Mouse (Mus musculus) Patski (cell line): ENCODE data around the gene Gm15557. TPM values are rescaled to one million over a fixed set of nuclear protein-coding genes. Genes with fewer than 3 reads are reported as not detected.
A peak's percentile ranks its signal among the peaks of the same experiment; 100 is the strongest.

Source experiments
- ATAC-seq: fragments of 100-300 bp; one replicate; pipeline ENCODE4 v1.8.0; 2021
- CTCF ChIA-PET: fragments of 350-600 bp; sonication (Branson Sonifier 250); formaldehyde crosslinking; loops from one replicate; lab custom pipeline; 2022; ENCODE audit warnings: inconsistent platforms; lab: Charles Lee
- POLR2A ChIA-PET: fragments of 350-600 bp; sonication (Branson Sonifier 250); formaldehyde crosslinking; loops from one replicate; lab custom pipeline; 2022; ENCODE audit warnings: antibody characterized with exemption, inconsistent platforms; lab: Charles Lee
- DNase-seq: peaks from one replicate; pipeline ENCODE4 v3.0.0-alpha.2; 2011; ENCODE audit warnings: low read depth, low spot score
- H3K27me3 ChIP-seq: fragments of 371-371 bp; one replicate; pipeline ENCODE4 v1.5.1; 2021
- CTCF ChIP-seq: fragments of 100-300 bp; IDR thresholded peaks from one replicate; pipeline ENCODE4 v1.5.1; 2021
- in situ Hi-C: fragments of 300-500 bp; cut with MboI; formaldehyde crosslinking; loops from 3 replicates; pipeline ENCODE4 v1.11.1; 2018; ENCODE audit warnings: low pct_unique_long_range_greater_than_20kb, mixed read lengths
- polyA plus RNA-seq: library from polyadenylated mRNA; unstranded; gene quantifications from one replicate; pipeline ENCODE4 v1.2.3, GENCODE M21; 2021

The Gm15557 gene
- polyA plus RNA-seq, 1 experiment from 2014 or later = not detected

DNA sequence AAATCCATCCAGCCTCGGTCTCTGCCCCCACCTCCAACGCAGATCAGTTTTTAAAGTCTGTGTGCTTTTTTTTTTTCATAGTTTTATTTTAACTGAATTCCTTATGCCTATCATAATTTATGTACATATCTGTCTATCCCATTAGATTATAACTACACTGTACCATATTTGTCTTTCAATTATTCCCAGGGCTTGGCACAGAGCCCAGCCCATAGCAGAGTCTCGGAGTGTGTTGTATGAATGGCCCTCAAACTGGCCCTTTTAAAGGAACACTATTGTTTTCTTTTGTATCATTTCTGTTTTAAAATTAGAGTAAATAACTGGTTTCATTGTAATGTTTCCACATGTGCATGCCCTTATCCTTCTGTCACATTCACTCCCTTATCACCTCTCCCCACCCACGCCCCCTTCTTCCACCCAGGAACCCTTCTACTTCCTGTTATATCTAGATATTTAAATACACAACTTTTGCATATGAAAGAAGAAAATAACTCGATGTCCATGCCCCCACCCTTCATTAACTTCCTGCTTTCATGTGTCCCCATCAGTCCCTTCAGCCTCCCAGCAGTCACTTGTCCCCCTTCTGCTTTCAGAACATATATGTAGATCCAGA is 7.0 kb downstream of the Gm15557 start:
- in situ Hi-C loops = loop anchor here (5.0 kb wide), 1 partner anchor 100 kb away; no protein-coding TSS in a partner anchor
- no peaks in the 10 kb centered on the region for H3K27me3 ChIP-seq
- DNase-seq (no peak), ATAC-seq (no peak)
- no peak for TF ChIP-seq CTCF
- CTCF ChIA-PET = interaction anchor here (2.4 kb wide), 1 partner anchor 98 kb away, joined by 14 read pairs; no protein-coding TSS in a partner anchor
- POLR2A ChIA-PET = no interaction called here

DNA sequence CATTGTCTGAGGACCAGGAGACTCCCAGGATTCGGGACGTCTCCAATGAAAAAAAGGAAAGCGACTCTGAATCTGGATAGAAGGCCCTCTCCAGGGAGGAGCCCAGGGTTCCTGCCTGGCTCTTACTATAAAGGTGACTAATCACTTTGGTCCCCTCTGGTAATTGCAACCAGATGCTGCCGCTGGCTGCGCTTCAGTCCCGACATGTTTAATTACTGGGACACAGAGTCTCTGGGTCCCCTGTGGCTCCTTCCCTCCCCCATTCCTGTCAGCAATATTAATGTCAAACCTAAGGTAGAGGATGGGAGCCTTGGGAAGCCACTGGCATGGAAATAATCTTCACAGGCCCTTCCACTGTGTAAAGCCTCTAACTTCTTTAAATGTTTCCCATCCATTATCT is 8.8 kb downstream of the Gm15557 start:
- DNase-seq (no peak), ATAC-seq (no peak)
- ChIA-PET POLR2A (interaction anchor here (0.6 kb wide), 1 partner anchor 122 kb away, joined by 4 read pairs; no protein-coding TSS in a partner anchor), CTCF (no interaction called here)
- no peak for TF ChIP-seq CTCF
- no peaks in the 10 kb centered on the region for H3K27me3 ChIP-seq
- in situ Hi-C loops = loop anchor here (5.0 kb wide), 1 partner anchor 102 kb away; no protein-coding TSS in a partner anchor

DNA sequence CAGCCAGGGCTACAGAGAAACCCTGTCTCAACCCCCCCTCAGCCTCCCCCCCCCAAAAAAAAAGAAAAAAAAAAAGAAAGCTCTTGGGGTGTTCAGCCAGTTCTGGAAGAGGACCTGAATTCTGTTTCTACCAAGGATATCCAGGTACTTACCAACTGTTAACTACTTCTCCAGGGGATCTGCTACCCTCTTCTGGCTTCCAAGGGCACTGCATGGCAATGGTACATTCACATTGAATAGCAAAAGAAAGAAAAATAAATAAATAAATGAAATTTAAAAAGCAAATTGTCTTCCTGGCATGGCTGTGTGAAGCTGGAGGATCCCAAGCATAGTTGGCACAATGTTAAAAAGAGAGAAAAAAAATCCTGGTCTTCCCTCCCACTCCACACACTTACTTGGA is 11.5 kb downstream of the Gm15557 start:
- no peak for ATAC-seq
- in situ Hi-C loops = loop anchor here (10.0 to 25.0 kb wide), 2 partner anchors 185 to 277 kb away; partner anchors contain the start of genes Gm28036, Nfs1 and Romo1
- TF ChIP-seq CTCF = peak; percentile 69
- no peak for DNase-seq
- ChIA-PET POLR2A (no interaction called here), CTCF (interaction anchor here (0.7 to 2.0 kb wide), 6 partner anchors 8 to 290 kb away, joined by 3 to 5 read pairs (median 3); no protein-coding TSS in a partner anchor)
- no peaks in the 10 kb centered on the region for H3K27me3 ChIP-seq

DNA sequence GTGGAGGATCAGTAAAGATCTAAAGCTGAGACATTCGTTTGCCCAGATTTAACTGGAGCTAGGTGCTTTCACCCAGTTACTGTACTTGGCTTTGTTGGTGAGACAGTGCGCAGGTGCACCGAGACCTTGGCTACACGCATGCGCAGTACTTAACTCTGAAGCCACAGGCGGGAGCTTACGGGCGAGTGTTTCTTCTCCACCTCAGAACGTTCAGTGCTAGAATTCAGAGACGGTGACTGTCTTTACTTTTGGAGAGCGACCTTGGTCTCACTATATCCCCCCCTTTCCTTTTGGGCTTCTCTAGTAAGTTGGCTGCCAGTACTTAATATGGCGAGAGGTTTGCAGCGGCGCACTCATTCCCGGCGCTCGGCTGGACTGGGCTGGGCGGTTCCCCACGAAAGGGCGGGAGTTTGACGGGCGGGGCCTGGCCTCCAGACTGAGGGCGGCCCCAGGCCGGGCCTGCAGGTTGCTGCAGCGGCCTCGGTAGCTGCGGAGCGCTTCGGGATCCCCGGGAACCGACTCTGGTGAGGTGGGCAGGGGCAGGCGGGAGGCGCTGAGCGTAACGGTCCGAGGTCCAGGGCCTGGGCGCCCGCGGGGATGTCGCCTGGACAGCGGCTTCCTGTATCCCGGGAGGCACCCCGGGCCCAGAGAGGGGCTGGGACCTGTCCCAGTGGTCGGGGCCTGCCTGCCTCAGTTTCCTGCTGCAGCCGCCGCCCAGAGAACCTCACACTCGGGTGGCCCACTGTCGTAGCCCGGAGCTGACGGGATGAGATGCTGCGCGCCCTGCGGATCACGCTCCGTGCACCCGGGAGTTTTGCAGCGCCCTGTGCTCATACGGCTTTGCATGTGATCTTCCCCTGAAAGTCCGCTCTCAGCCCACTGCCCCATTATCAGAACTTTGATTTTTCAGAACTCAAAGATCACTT is 15.9 kb downstream of the Gm15557 start, which contains the start of gene Cep250:
Gene Cep250 (plus strand): TSS at position 325 of the 926 bp plus-strand sequence.
- in situ Hi-C loops = loop anchor here (10.0 to 25.0 kb wide), 2 partner anchors 181 to 282 kb away; partner anchors contain the start of genes Gm28036, Nfs1 and Romo1
- peak; percentile 77 for DNase-seq
- POLR2A ChIA-PET = interaction anchor here (0.6 to 1.4 kb wide), 4 partner anchors 16 to 155 kb away, joined by 3 read pairs; partner anchors contain the start of genes Cpne1, Gm15557 and Rbm12
- no peak for TF ChIP-seq CTCF
- ATAC-seq = peak; percentile 93
- CTCF ChIA-PET = interaction anchor here (0.8 to 1.0 kb wide), 2 partner anchors 22 to 260 kb away, joined by 3 read pairs; no protein-coding TSS in a partner anchor
- no peaks in the 10 kb centered on the region for H3K27me3 ChIP-seq

DNA sequence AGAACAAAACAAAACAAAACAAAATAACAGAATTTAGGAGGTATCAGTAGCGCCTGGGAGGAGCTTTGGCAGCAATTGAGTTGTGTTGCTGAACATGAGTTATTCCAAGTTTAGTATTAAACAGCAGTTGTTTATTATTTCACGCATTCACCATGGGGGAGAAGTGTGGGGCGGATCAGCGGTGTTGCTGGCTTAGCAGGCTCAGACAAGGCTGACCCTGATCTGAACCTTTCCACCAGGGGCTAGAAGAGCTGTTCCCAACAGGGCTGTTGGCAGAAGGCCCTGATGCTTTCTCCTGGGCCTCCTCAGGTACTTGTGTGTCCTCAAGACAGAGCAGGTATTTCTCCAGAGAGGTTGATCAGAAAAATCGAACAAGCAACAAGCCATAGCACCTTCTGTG is 19.5 kb downstream of the Gm15557 start:
- no peaks in the 10 kb centered on the region for H3K27me3 ChIP-seq
- no peak for ATAC-seq
- POLR2A ChIA-PET = no interaction called here
- CTCF ChIA-PET = no interaction called here
- DNase-seq = no peak
- no peak for TF ChIP-seq CTCF
- in situ Hi-C loops = loop anchor here (10.0 to 25.0 kb wide), 2 partner anchors 177 to 285 kb away; partner anchors contain the start of genes Gm28036, Nfs1 and Romo1

DNA sequence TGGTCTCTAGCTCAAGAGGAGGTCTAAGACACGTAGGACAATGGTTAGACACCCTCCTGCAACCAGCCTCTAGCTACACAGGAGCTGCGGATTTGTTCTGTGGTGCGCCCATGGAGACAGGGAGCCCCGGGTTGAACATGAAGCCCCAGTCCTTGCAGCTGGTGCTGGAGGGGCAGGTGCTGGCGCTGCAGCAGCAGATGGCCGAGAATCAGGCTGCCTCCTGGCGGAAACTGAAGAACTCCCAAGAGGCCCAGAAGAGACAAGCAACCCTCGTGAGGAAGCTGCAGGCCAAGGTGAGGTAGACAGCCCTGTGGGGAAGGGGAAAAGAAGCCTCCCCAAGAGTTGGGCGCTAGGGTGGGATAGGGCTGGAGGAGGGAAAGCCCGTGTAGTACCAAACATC is 21.3 kb downstream of the Gm15557 start:
- POLR2A ChIA-PET = no interaction called here

DNA sequence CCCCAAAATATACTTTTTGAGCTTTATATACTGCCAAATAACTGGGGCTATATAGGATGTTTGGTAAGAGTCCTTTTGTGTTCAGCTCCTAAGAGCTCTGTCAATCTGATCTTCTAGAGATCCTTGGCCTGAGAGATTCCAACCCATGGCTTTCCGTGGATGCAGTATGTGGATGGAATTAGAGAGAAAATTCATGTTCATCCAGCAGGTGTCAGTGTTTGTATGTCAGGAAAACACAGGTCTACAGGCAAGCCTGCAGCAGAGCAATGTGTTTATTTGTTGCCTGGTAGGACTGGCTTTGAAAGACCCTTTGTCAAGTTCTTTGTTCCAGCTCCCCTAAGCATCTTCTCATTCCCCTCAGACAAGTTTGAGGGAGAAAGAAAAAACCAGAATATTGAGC is 22.5 kb downstream of the Gm15557 start:
- no peaks in the 10 kb centered on the region for H3K27me3 ChIP-seq
- TF ChIP-seq CTCF = no peak
- POLR2A ChIA-PET = no interaction called here
- no peak for ATAC-seq
- no peak for DNase-seq
- CTCF ChIA-PET = interaction anchor here (1.4 kb wide), 1 partner anchor 9 kb away, joined by 4 read pairs; no protein-coding TSS in a partner anchor
- in situ Hi-C loops = loop anchor here (25.0 kb wide), 1 partner anchor 174 kb away; the partner anchor contains the start of genes Gm28036, Nfs1 and Romo1

More for the DNA sequence above, 21.3 kb downstream of the Gm15557 start:
- no peak for DNase-seq
- in situ Hi-C loops = loop anchor here (25.0 kb wide), 1 partner anchor 175 kb away; the partner anchor contains the start of genes Gm28036, Nfs1 and Romo1
- ATAC-seq = no peak
- no peaks in the 10 kb centered on the region for H3K27me3 ChIP-seq
- CTCF ChIA-PET = no interaction called here
- no peak for TF ChIP-seq CTCF

DNA sequence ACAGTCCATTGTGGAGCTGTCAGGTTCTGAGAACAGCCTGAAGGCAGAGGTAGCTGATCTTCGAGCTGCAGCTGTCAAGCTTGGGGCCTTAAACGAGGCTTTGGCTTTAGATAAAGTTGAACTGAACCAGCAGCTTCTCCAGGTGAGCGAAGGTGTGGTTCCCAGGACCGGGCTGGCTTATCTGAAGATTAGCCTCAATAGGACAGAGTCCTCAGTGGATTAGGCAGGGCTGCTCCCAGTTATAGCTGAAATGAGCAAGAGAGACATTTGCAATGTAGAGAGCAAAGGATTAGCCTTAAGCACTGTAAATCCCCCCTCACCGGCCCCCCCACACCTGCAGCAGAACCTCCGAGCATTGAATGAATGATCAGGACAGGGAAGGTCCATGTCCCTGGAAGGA is 32.8 kb downstream of the Gm15557 start:
- in situ Hi-C loops = loop anchor here (25.0 kb wide), 1 partner anchor 164 kb away; the partner anchor contains the start of genes Gm28036, Nfs1 and Romo1
- TF ChIP-seq CTCF = no peak
- no peak for DNase-seq
- CTCF ChIA-PET = no interaction called here
- no peaks in the 10 kb centered on the region for H3K27me3 ChIP-seq
- POLR2A ChIA-PET = no interaction called here
- no peak for ATAC-seq

DNA sequence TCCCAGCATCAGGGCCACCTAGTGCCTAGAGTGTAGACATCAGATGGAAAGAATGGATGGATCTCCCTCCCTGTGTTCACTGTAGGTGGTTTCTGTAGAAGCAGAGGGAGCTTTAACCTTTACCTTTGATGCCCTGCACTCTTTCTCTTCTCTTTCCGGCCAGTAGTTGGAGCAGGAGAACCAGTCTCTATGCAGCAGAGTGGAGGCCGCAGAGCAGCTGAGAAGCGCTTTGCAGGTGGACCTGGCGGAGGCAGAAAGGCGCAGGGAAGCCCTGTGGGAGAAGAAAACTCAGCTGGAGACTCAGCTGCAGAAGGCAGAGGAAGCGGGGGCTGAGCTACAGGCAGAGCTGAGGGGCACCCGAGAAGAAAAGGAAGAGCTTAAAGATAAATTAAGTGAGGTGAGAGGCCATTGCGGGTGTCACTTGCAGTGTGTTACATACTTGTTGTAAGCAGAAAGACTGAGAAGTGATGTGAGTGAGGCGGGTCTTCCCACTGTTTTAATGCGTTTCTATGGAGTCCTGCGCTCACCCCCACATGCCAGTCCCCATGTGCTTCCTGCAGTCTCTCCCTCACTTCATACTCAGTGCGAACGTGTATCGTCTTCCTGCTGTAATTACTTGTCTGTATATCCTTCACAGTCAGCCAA is 33.7 kb downstream of the Gm15557 start:
- no peak for TF ChIP-seq CTCF
- no peaks in the 10 kb centered on the region for H3K27me3 ChIP-seq
- in situ Hi-C loops = loop anchor here (25.0 kb wide), 1 partner anchor 163 kb away; the partner anchor contains the start of genes Gm28036, Nfs1 and Romo1
- ChIA-PET CTCF (no interaction called here), POLR2A (no interaction called here)
- ATAC-seq (no peak), DNase-seq (no peak)
